Mouse (Mus musculus) cerebral cortex, adult 2 months (tissue): ENCODE data around the gene Sfxn4.

Source experiments
- WGBS: fragments of 180-500 bp; shearing (Covaris S2); methylation state at CpG from one replicate; pipeline ENCODE4 v1.1.7; 2018; 5-methylcytosine and 5-hydroxymethylcytosine counted together

Sfxn4 gene

GRCm38 (mm10) chr19:60812036-60812389 lies 49.3 kb downstream of the Sfxn4 start:
- 5% methylated on average over 10 of the region's 10 CpGs for WGBS

GRCm38 (mm10) chr19:60811098-60812035 lies 49.9 kb downstream of the Sfxn4 start, which contains the start of gene Fam45a:
Fam45a (plus strand) TSS chr19:60811585.
- 1% methylated on average over 45 of the region's 45 CpGs for WGBS

GRCm38 (mm10) chr19:60809927-60810326 lies 51.4 kb downstream of the Sfxn4 start:
- 98% methylated on average over 2 of the region's 2 CpGs for WGBS

- 57% methylated on average over 2 of the region's 2 CpGs for WGBS
Observed at GRCm38 (mm10) chr19:60804903-60805302, 56.4 kb downstream of the Sfxn4 start.

DNA sequence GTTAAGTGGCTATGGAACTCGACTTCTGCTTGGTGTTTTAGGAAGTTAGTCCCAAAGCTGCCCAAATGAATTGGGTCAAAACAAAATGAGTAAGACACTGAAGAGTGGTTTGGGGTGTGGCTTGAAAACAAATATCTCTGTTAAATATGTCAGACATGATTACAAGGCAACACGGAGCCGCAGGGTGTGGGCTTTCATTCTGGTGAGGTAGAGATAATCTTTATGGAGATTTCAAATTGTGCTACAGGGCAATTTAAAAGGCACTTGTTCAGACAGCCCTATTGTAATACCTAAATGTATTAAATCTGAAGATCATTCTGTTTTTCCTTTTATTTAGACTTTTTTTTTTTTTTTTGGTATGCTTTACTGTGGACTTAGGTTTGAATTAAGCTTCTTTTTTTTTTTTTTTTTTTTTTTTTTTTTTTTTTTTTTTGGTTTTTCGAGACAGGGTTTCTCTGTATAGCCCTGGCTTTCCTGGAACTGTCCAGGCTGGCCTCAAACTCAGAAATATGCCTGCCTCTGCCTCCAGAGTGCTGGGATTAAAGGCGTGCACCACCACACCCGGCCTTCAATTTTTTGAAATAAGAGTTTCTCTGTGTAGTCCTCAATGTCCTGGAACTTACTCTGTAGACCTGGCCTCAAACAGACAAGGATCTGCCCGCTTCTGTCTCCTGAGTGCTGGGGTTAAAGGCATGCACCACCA lies 61.3 kb downstream of the Sfxn4 start:
- 83% methylated on average over 7 of the region's 7 CpGs for WGBS

DNA sequence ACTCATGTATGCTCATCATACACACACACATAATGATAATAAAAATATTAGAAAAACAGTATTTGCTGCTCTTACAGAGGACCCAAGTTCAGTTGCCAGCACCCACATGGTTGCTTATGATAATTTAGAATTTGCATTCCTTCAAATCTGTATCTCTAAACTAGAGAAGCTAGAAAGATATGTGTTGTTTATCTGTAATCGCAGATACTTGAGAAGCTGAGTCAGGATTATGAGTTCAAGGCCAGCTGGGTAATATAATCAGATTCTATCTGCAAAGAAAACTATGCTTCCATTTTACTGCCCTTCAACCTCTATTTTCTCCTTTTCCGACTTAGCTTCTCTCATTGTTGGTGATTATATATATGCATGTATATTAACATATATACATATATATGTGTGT lies 63.9 kb downstream of the Sfxn4 start:
- 90% methylated on average over 2 of the region's 2 CpGs for WGBS

DNA sequence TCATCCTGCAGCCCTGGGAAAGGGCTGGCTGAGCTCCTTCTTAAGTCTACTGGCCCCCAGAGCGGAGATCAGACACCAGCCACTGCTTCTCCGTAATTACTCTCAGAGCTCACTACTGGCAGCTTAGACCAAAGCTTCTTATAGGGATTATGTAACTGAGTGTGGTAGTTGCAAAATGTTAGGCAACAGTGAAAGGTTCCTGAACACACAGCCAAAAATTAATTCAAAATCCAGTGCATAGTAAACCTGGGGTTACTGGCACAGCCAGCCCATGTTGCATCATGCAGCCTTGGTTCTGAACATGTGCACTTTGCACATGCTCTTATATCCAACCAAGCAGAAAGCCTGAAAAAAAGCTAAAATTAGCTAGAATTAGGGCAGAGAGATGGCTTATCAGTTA lies 66.0 kb downstream of the Sfxn4 start:
- WGBS = 88% methylated on average over 2 of the region's 2 CpGs

GRCm38 (mm10) chr19:60793170-60793707 lies 68.0 kb downstream of the Sfxn4 start:
- 75% methylated on average over 2 of the region's 2 CpGs for WGBS

DNA sequence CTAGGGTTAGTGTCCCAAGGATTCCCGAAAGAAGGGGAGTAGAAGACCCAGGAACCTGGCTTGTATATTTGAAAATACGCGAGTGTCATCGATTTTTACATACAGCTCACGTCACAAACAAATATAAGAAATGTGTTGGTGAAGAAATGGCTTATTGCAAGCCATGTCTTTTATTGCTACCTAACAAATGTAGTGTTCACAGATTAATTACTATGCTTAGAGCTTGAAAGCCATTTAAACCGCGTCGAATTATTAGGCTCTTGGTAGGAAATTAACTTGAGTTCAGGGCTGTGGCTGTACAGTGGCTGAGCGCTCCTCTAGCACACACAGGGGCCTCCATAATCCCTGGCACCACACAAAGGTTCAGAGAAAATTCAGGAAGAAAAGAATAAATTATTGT lies 70.1 kb downstream of the Sfxn4 start:
- 14% methylated on average over 9 of the region's 9 CpGs for WGBS

DNA sequence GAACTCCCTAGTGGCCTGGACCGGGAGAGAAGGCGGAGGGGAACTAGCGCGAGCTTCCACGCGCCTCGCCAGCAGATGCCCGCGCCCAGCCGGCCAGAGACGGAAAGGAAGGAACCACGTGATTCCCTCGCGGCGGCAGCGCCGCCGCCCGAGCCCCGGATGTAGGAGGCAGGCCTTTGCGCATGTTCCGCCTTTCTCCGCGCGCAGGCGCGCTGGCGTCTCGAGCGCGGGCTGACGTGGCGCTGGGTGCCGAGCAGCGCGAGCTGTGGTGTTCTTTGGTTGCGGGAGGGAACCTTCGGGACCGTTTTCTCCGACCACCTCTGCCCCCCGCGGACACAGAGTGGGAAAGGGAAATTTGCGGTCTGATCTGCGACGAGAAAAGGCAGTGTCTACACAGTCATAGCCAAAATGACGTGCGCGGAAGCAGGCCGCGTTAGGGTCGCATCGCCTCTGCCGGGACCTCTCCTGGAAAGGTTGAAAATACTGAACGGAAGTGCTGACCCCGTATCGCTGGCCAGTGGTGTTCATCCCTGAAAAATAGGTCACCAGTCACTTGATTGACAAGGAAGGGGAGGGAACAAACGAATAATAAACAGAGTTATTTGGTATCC lies 70.6 kb downstream of the Sfxn4 start, which contains the start of gene Eif3a:
Eif3a (minus strand) TSS at position 108 of the 611 bp plus-strand sequence.
- WGBS = under 1% methylated on average over 57 of the region's 57 CpGs

DNA sequence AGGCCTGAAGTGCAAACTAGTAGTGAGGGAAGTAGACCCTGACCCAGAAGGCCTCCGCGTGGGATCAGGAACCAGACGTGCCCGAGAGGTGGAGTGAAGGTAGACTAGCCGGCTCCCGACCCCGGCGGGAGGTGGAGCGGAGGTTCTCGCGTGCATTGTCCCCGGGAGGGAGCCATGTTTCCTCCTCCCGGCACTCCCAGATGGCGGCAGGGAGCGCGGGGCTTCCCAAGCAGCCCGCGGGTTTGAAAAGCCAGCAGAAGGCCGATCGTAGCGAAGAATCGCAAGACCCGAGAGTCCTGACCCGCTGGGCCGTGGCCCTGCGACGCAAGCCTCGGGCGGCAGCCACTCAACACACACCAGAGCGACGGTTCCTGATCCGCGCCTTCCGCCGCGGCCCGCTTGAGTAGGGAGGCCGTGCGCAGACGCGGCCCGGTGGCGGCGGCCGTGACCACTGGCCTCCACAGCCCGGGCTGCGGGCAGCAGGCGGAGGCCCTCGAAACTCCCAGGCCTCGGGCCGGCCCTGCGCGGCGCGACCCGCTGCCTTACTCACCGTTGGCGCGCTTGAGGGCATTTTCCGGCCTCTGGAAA lies 71.3 kb downstream of the Sfxn4 start:
- under 1% methylated on average over 46 of the region's 60 CpGs for WGBS

- WGBS = 1% methylated on average over 7 of the region's 7 CpGs
Observed at GRCm38 (mm10) chr19:60789452-60789851, 71.8 kb downstream of the Sfxn4 start.

DNA sequence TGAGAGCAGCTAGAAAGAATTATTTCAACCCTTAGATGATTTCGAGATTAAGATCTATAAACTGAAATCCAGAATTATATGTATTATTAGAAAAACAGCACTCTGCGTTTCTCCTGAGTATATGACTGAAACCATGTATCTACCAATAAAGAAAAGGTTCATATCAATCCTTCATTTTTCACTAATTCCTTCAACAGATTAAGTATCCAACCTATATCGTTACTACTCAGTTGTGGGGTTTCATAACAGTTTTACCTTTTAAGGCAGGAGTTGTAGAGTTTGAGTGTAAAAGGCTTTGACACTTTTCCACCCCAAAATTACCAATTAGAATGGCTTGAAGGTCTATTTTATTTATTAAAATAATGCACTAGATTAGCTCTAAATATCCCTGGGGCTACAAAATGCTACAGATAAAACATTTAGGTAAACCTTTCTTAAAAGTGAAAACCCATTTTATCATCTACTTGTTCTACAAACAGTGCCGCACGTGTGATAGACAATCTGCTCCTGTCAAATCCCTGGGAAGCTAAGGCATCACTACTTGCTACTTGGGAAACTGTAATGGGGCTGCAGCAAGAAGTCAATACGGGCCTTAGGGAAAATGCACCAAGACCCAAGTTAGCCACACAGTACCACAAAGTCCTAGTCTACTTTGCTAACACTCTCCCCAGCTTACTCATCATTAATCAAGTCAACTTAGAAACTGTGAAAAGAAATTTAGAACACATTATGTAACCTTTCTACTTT lies 72.9 kb downstream of the Sfxn4 start:
- 25% methylated on average over 6 of the region's 6 CpGs for WGBS

GRCm38 (mm10) chr19:60787465-60788150 lies 73.7 kb downstream of the Sfxn4 start:
- WGBS = 23% methylated on average over 2 of the region's 2 CpGs
